15 mouse cellular contexts compared by ENCODE assay signal in the genomic region with DNA sequence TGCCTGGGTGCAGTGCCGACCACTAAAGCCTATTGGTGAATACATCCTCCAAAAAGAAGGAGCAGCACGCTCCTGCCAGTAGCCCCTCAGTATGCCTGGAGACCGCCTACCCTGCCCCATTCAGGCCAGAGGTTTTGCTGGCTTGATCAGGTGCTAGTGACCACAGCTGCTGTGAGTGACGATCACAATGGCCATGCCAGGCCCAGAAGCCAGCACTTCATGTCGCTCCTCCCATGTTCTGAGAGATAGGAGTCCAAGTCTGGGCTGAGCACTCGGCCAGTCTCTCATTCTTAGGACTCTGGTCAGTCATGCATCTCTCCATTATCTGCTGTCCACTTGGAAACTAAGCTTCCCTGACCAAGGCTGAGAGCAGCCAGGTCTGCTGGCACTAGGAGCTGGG.
"Had no signal": no experiment of that assay in that cellular context is flagged by ENCODE, and none has a peak within 500 bp of the region (broad histone marks: within the 10 kb centered on the region; RNA-seq: fewer than 3 reads in every experiment).

No protein-coding gene starts in this region.

- H3K9me3 ChIP-seq: limb, embryonic 10.5 days; liver, embryonic 15.5 days; midbrain, embryonic 10.5 days; neural tube, embryonic 12.5 days had no signal

- H3K27me3 ChIP-seq: liver, embryonic 15.5 days; neural tube, embryonic 12.5 days had no signal

- H3K9ac ChIP-seq: liver, embryonic 15.5 days; neural tube, embryonic 12.5 days had no signal

- H3K4me1 ChIP-seq: liver, embryonic 15.5 days had no signal

- H3K27ac ChIP-seq: left cerebral cortex, adult 2 months; limb, embryonic 10.5 days; liver, embryonic 15.5 days; midbrain, embryonic 10.5 days; neural tube, embryonic 12.5 days had no signal

- H3K4me3 ChIP-seq: left cerebral cortex, adult 2 months; limb, embryonic 10.5 days; liver, embryonic 15.5 days; midbrain, embryonic 10.5 days; neural tube, embryonic 12.5 days had no signal

- H3K4me2 ChIP-seq: liver, embryonic 11.5 days; liver, embryonic 15.5 days; neural tube, embryonic 12.5 days had no signal

- DNase-seq: kidney, postnatal 14 days; lung, adult 2 months; lung, postnatal 36 days; midbrain, embryonic 14.5 days; retina, postnatal 1 day; right cerebral cortex, postnatal 4 days; spleen, adult 18-20 months; thymus, adult 18-20 months; thymus, postnatal 14 days had no signal
